Mouse (Mus musculus): ENCODE measurements around the gene Sult6b1. TPM values are rescaled to one million over a fixed set of nuclear protein-coding genes. Genes with fewer than 3 reads are reported as not detected.

The Sult6b1 gene
- not detected in 2 replicates for polyA plus RNA-seq (2012; rRNA removed)

DNA sequence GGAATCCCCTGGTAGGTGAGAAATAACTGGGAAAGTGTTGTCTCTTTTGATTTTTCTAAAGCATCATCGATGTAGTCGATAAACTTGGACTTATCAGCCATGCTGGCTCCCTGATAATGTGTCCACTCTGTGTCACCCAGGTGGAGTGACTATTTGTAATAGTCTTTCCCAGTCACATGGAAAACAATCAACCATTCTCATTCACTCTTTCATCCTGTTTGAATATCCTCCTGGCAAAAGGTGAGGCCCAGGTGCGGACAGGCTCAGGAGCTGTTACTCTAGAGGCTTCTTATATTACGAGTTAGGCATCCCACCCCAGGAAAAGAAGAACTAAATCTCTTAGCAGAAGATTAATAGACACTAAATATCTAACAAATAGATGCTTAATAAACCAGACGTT is at the start of gene Sult6b1:
Sult6b1 (minus strand) TSS at position 101 of the 400 bp plus-strand sequence.

DNA sequence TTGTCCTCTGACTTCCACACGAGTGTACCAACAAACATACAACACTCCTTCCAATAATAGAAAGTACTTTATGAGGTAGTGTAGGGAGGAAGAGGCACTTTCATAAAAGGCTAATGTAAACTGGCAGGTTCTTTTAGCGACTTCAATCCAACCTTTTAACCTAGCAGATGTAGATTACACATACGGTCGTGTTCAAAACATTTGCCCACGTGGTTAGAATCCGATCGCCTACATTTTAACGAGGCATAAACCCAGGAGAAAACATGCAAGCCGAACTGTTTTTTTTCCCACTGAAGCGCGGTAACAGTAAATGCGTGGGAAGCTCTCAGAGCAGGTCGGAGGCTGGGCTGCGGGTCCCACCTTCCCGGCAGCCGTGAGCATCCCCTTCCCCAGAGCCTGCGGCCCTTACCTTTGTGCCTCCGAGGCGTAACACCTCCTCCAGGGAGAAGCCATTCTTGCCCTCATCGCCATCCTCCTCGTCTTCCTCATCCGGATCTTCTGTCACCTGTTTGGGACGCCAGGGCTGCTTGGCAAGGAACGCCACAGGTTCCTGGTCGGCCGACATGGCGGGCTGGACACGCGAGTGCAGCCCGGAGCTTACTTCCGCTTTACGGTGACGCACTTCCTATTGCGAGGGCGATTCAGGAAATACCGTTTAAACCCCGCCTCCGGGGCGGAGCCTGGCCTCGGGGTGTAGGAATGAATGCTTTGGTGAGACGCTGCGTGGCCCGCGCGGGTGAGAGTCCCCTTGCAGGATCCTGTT is 29.9 kb upstream of the Sult6b1 start, which contains the start of the genes Cebpz and Ndufaf7:
Cebpz (minus strand) TSS at position 601 of the 763 bp plus-strand sequence.
Ndufaf7 (plus strand) TSS at position 671 of the 763 bp plus-strand sequence.

DNA sequence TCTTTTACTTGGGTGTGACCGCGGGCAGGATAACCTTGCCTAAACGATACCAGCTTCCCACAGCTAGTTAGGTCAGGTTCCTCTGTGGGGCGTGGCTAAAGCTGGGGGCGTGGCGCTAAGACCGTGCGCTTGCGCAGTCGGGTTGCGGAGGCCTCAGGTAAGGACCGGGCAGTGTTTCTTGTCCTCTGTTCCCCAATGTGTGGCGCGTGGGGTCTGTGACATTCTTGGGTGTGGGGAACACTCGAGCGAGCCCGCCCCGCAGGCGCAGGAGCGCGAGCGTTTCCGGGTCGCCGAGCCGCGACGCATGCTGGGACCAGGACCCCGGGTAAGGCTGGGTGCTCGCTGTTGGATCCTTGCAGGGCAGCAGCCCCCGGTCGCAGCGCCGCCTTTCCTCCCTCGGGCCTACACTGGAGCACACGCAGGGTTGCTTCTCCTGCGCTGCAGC is 9.6 kb upstream of the Sult6b1 start, which contains the start of gene Cebpzos:
Cebpzos (plus strand) TSS at position 132 of the 445 bp plus-strand sequence.

DNA sequence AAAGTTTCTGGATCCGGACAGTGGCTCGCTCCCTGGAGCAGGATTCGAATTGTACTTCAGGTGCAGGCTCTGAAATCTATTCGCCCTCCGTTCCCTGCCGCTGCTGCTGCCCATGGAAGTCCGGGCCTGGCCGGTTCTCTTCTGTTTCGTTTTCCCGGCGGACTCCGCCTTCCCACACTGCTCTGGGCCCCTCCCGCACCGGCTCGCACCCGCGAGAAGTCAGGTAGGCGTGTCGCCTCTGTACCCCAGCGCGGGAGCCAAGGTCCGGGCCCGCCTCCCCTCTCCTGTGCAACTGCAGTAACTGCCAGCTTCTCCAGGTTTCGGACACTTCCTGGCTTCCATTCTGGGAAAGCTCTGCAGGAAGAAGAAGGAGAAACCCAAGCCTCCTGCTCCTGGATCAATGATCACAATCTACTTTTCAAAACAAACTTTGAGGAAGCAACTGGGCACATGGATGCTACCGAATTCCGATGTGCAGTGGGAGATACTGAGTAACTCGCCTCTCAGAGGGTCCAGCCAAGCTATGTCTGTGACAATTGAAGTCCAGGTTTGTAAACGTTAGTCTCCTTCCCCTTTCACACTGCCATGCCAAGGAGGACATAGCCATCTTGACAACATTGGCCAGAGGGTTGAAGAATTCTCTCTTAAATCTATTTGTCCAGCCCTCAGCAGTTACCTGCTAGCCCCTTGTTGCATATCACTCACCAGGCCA is 24.2 kb downstream of the Sult6b1 start, which contains the start of gene Eif2ak2:
Eif2ak2 (minus strand) TSS at position 173 of the 712 bp plus-strand sequence.

DNA sequence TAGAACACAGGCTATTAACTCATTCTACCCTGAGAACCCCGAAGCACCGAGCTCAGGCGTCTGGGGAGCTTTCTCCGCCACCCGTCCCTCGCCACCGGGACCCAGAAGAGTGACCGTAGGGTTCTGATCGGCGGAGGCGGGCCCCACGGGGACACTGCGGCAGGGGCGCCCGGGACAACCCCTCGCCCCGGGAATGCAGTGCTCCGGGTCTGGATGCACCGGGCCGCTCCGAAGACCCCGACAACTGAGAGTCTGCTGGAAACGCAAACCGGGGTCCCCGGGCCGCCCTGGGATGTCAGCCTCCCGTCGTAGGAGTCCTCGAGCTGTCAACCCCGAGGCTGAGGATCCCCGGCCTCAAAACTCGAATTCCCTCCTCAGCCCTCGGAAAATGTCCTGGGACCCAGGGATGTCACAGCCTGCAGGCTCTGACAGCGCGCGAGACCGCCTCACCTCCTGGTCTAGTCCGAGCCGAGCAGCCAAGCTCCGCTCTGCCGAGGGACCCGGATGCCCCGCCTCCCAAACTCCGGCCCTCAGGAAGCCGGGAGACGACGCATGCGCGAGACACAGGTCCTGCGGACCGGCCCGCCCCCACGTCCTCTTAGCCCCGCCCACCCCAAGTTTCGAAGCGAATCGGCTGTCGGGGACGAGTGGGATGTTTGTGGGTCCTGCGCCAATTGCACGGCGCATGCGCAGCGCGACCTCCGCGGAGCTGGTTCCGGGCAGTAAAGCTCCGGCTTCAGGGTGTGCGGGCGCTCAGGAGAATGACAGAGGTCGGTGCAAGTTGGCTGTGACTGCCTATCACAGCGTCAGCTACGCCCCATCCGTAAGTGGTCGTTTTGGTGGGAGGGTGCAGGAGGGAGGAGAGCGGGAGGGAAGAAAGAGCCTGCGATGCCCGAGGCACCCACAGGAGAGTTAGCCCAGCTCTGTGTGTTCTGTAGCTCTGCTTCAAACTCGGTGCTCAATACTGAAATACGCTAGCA is 71.6 kb downstream of the Sult6b1 start, which contains the start of the genes Heatr5b and Gpatch11:
Heatr5b (minus strand) TSS at position 509 of the 980 bp plus-strand sequence.
Gpatch11 (plus strand) TSS at position 712 of the 980 bp plus-strand sequence.

Other genes starting within 250 kb of the Sult6b1 start
- gene Strn, start 169.8 kb downstream of the Sult6b1 start, polyA plus RNA-seq (2012; rRNA removed): 6.7 and 8.1 TPM in 2 replicates
- gene Heatr5b, start 71.6 kb downstream of the Sult6b1 start, polyA plus RNA-seq (2012; rRNA removed): 12.2 TPM in 2 replicates
- 6.1 and 7.2 TPM in 2 replicates for gene Gpatch11, start 71.4 kb downstream of the Sult6b1 start, polyA plus RNA-seq (2012; rRNA removed)
- 5.7 and 6.1 TPM in 2 replicates for gene Eif2ak2, start 24.4 kb downstream of the Sult6b1 start, polyA plus RNA-seq (2012; rRNA removed)
- 6.3 and 6.8 TPM in 2 replicates for gene Cebpzos, start 9.5 kb upstream of the Sult6b1 start, polyA plus RNA-seq (2012; rRNA removed)
- gene Cebpz, start 30.1 kb upstream of the Sult6b1 start, polyA plus RNA-seq (2012; rRNA removed): 1.3 and 1.5 TPM in 2 replicates
- gene Ndufaf7, start 30.1 kb upstream of the Sult6b1 start, polyA plus RNA-seq (2012; rRNA removed): 5.2 and 5.5 TPM in 2 replicates
- gene Prkd3, start 113.8 kb upstream of the Sult6b1 start, polyA plus RNA-seq (2012; rRNA removed): 2.9 and 3.1 TPM in 2 replicates
- gene Qpct, start 144.9 kb upstream of the Sult6b1 start, polyA plus RNA-seq (2012; rRNA removed): 7.5 and 11.9 TPM in 2 replicates